Mouse (Mus musculus) intestine, embryonic 15.5 days (tissue): ENCODE measurements at regions not wholly inside any gene's neighbourhood (a gene's known extent, or its start where the extent isn't known, plus 50 kb on each side); places are given as distances from the start of the nearest gene placed in this dataset.

Source experiments
- ATAC-seq: fragments of 200-750 bp; cut with Nextera tagmentation; 2 replicates; pipeline ENCODE4 v1.8.0; 2017; ENCODE audit warnings: moderate TSS enrichment, moderate library complexity
- H3K27ac ChIP-seq: fragments of 300-500 bp; sonication (generic); 2 replicates; pipeline ENCODE4 v1.5.1; 2015; ENCODE audit warnings: mild to moderate bottlenecking, inconsistent platforms
- H3K27me3 ChIP-seq: fragments of 300-500 bp; sonication (generic); replicated peaks from 2 replicates; pipeline ENCODE4 v1.6.1; 2015; ENCODE audit warnings: inconsistent platforms
- H3K36me3 ChIP-seq: fragments of 300-500 bp; sonication (generic); 2 replicates; pipeline ENCODE4 v1.6.1; 2015; ENCODE audit warnings: inconsistent platforms
- H3K4me1 ChIP-seq: fragments of 300-500 bp; sonication (generic); replicated peaks from 2 replicates; pipeline ENCODE4 v1.6.1; 2015; ENCODE audit warnings: inconsistent platforms
- H3K4me2 ChIP-seq: fragments of 300-500 bp; sonication (generic); replicated peaks from 2 replicates; pipeline ENCODE4 v1.6.1; 2015; ENCODE audit warnings: mild to moderate bottlenecking, inconsistent platforms
- H3K4me3 ChIP-seq: fragments of 300-500 bp; sonication (generic); replicated peaks from 2 replicates; pipeline ENCODE4 v1.5.1; 2015; ENCODE audit warnings: inconsistent platforms
- H3K9ac ChIP-seq: fragments of 300-500 bp; sonication (generic); 2 replicates; pipeline ENCODE4 v1.6.1; 2015; ENCODE audit warnings: inconsistent platforms
- H3K9me3 ChIP-seq: fragments of 300-500 bp; sonication (generic); 2 replicates; pipeline ENCODE4 v1.6.1; 2016; ENCODE audit warnings: inconsistent platforms
- WGBS: fragments of 180-500 bp; shearing (Covaris S2); methylation state at CpG from one replicate; pipeline ENCODE4 v1.1.7; 2015; 5-methylcytosine and 5-hydroxymethylcytosine counted together

DNA sequence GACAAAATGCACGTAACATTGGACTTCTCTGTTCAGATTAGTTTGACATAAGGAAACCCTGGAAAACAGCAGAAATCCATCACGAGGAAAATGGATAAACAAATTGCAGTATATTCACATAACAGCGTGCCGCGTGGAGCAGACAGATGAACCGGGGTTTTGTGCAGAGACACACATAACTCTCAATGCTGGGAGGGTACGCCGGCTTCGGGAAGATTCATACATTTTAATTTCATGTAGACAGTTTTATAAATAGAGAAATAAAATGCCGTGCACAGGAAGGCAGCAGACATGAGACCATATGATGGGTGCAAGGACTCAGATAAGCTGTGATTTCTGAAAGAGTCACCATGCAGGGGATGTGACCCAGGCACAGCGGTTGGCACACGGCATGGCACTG is 489.9 kb upstream of the Fam19a5 start:
- ATAC-seq, result no peak
- Histone ChIP-seq H3K4me1 (no peaks in the 10 kb centered on the region), H3K4me2 (no peak overlapping the region), H3K9me3 (no peaks in the 10 kb centered on the region), H3K36me3 (no peaks in the 10 kb centered on the region), H3K27ac (no peak overlapping the region), H3K4me3 (no peak overlapping the region), H3K27me3 (no peaks in the 10 kb centered on the region), H3K9ac (no peak overlapping the region)
- WGBS, result 65% methylated on average over 12 of the region's 12 CpGs

DNA sequence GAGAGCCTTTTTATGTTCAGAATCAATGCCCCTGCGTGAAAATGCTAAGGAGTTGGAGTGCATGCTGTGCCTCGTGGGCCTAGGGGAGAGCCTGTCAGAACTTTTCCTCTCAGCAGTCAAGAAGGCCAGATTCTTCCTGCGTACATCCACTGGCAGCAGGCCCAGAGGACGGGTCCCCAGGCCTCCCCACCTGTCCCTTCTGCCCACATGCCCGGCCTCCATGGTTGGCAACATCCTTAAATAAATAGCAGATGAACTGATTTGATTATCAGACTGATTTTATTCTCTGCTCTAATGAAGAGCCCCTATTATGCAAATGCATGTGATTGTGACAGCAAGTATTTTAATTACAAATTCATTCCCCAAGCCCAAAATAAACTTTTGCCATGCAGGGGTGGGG is 479.2 kb upstream of the Fam19a5 start:
- no peak overlapping the region for H3K4me2 ChIP-seq
- H3K4me3 ChIP-seq, result no peak overlapping the region
- no peak overlapping the region for H3K9ac ChIP-seq
- no peak overlapping the region for H3K27ac ChIP-seq
- ATAC-seq, result no peak
- H3K27me3 ChIP-seq, result no peaks in the 10 kb centered on the region
- H3K4me1 ChIP-seq, result no peaks in the 10 kb centered on the region
- H3K36me3 ChIP-seq, result no peaks in the 10 kb centered on the region
- no peaks in the 10 kb centered on the region for H3K9me3 ChIP-seq
- WGBS, result 68% methylated on average over 5 of the region's 5 CpGs

- no peaks in the 10 kb centered on the region for H3K4me1 ChIP-seq
- 70% methylated on average over 13 of the region's 13 CpGs for WGBS
- no peaks in the 10 kb centered on the region for H3K36me3 ChIP-seq
- no peaks in the 10 kb centered on the region for H3K9me3 ChIP-seq
- H3K4me3 ChIP-seq, result no peak overlapping the region
- no peak overlapping the region for H3K4me2 ChIP-seq
- no peak for ATAC-seq
- no peaks in the 10 kb centered on the region for H3K27me3 ChIP-seq
- H3K27ac ChIP-seq, result no peak overlapping the region
- no peak overlapping the region for H3K9ac ChIP-seq
Measured at GRCm38 (mm10) chr15:87068261-87068660, 475.8 kb upstream of the Fam19a5 start.

GRCm38 (mm10) chr15:87074559-87074958 is 469.5 kb upstream of the Fam19a5 start:
- no peaks in the 10 kb centered on the region for H3K9me3 ChIP-seq
- no peak overlapping the region for H3K4me3 ChIP-seq
- H3K4me1 ChIP-seq, result no peaks in the 10 kb centered on the region
- WGBS, result 75% methylated on average over 11 of the region's 11 CpGs
- H3K4me2 ChIP-seq, result no peak overlapping the region
- no peak overlapping the region for H3K27ac ChIP-seq
- no peak for ATAC-seq
- H3K9ac ChIP-seq, result no peak overlapping the region
- no peaks in the 10 kb centered on the region for H3K36me3 ChIP-seq
- no peaks in the 10 kb centered on the region for H3K27me3 ChIP-seq

DNA sequence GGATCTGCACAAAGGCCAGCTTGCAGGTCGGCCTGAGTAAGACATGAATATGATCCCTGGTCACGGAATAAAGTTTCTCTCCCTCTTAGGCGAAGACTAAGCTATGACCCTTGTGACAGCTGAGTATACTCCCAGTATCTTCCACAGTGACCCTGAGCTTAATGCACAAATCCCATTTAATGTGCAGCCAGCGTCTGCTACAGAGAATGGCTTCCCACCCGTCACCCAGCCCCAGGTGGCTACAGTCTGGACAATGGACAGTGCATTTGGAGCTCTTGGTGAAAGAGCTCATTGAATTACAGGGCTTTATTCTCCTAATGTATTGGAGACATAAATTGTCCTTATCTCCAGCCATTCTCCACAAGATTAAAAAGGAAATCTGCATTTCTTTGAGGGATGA is 454.3 kb upstream of the Fam19a5 start:
- ATAC-seq, result no peak
- Histone ChIP-seq H3K4me1 (no peaks in the 10 kb centered on the region), H3K27ac (no peak overlapping the region), H3K36me3 (no peaks in the 10 kb centered on the region), H3K4me2 (no peak overlapping the region), H3K9ac (no peak overlapping the region), H3K27me3 (no peaks in the 10 kb centered on the region), H3K4me3 (no peak overlapping the region), H3K9me3 (no peaks in the 10 kb centered on the region)
- WGBS, result 77% methylated on average over 5 of the region's 5 CpGs

DNA sequence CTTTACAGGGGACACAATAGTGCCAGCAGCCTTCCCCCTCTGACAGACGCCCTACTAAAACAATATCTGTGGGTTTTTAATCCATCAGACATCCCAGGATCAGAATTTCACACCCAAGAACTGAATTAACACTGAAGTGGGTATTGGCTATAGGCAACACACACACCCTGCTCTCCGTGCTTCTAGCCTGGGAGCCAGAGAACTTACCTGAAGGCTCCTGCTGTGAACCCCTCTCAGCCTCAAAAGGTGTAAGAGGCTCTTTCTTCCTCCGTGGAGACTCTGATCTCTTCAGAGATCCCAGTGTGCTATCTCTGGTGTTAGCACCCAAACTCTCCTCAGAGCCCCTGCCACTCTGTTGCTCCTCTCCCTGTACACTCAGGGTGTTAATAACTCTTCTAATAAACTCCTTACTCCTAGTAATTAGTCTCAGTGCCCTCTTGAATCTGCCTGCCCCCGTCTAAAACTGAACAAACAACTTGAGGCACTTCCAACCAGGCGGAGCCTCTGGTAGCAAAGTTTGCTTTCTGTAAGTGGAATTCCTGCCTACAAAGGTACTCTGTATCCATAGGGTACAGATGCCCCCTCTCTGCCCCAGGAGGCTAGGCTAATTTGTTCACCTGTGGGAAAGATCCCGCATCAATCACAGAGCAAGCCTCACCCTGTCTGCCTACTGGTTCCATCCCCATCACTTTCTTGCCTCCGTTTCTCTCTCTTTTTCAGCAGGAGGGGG is 452.9 kb upstream of the Fam19a5 start:
- no peak for ATAC-seq
- no peak overlapping the region for H3K4me3 ChIP-seq
- WGBS, result 44% methylated on average over 7 of the region's 7 CpGs

DNA sequence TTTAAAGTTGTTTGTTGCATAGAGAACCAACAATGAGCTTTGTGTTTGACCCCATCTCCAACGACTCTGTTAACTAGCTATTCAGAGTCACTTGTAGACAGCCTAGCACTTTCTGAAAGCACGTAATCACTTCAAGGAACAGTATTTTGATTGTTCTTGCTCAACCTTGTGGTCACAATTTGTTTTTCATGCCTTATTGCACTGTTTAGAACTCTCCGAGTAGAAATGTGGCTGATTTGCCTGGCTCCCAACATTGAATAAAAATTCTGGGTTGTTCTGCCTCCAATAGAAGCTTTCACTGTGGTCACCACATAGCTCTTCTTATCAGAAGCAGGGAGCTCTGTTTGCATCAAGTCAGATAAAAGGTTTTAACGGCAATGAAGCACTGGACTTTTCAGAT is 446.9 kb upstream of the Fam19a5 start:
- 75% methylated on average over 4 of the region's 4 CpGs for WGBS
- H3K27ac ChIP-seq, result no peak overlapping the region
- no peaks in the 10 kb centered on the region for H3K9me3 ChIP-seq
- ATAC-seq, result no peak
- no peak overlapping the region for H3K4me3 ChIP-seq
- H3K4me1 ChIP-seq, result no peaks in the 10 kb centered on the region
- H3K27me3 ChIP-seq, result no peaks in the 10 kb centered on the region
- H3K9ac ChIP-seq, result no peak overlapping the region
- no peak overlapping the region for H3K4me2 ChIP-seq
- no peaks in the 10 kb centered on the region for H3K36me3 ChIP-seq

More for the DNA sequence above, 452.9 kb upstream of the Fam19a5 start:
- no peaks in the 10 kb centered on the region for H3K4me1 ChIP-seq
- H3K9me3 ChIP-seq, result no peaks in the 10 kb centered on the region
- H3K27me3 ChIP-seq, result no peaks in the 10 kb centered on the region
- H3K4me2 ChIP-seq, result no peak overlapping the region
- no peak overlapping the region for H3K27ac ChIP-seq
- no peaks in the 10 kb centered on the region for H3K36me3 ChIP-seq
- H3K9ac ChIP-seq, result no peak overlapping the region

DNA sequence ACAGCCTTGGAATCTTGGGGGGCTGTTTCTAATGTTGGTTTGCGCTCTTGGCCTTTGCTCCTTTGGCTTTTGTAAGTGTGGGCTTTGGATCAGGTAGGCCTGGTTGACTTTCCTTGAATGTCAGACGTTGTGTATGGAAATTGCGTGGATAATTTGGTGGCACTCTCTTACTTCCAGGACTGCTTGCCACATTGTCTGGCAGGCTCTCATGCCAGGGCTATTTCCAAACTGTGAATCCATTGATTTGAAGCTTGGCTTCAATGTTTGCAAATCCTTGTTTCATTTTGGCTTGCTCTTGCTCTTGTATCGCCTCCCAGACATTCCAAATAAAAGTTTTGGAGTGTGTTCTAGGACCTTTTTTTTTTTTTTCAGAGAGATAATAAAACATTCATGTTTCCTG is 443.0 kb upstream of the Fam19a5 start:
- Histone ChIP-seq H3K36me3 (no peaks in the 10 kb centered on the region), H3K9ac (no peak overlapping the region), H3K27ac (no peak overlapping the region), H3K27me3 (no peaks in the 10 kb centered on the region), H3K4me3 (no peak overlapping the region), H3K4me2 (no peak overlapping the region), H3K9me3 (no peaks in the 10 kb centered on the region), H3K4me1 (no peaks in the 10 kb centered on the region)
- WGBS, result 85% methylated on average over 4 of the region's 4 CpGs
- no peak for ATAC-seq

- no peak overlapping the region for H3K4me3 ChIP-seq
- H3K9ac ChIP-seq, result no peak overlapping the region
- ATAC-seq, result no peak
- no peaks in the 10 kb centered on the region for H3K36me3 ChIP-seq
- no peak overlapping the region for H3K27ac ChIP-seq
- H3K4me1 ChIP-seq, result no peaks in the 10 kb centered on the region
- no peaks in the 10 kb centered on the region for H3K27me3 ChIP-seq
- 83% methylated on average over 4 of the region's 4 CpGs for WGBS
- no peak overlapping the region for H3K4me2 ChIP-seq
- no peaks in the 10 kb centered on the region for H3K9me3 ChIP-seq
Measured at GRCm38 (mm10) chr15:87102211-87102610, 441.9 kb upstream of the Fam19a5 start.

- Histone ChIP-seq H3K4me1 (no peaks in the 10 kb centered on the region), H3K4me3 (no peak overlapping the region), H3K9me3 (no peaks in the 10 kb centered on the region), H3K27me3 (no peaks in the 10 kb centered on the region), H3K27ac (no peak overlapping the region), H3K4me2 (no peak overlapping the region), H3K9ac (no peak overlapping the region), H3K36me3 (no peaks in the 10 kb centered on the region)
- 88% methylated on average over 8 of the region's 8 CpGs for WGBS
- ATAC-seq, result no peak
Measured at GRCm38 (mm10) chr15:87105951-87106350, 438.1 kb upstream of the Fam19a5 start.

GRCm38 (mm10) chr15:87107701-87108100 is 436.4 kb upstream of the Fam19a5 start:
- Histone ChIP-seq H3K4me1 (no peaks in the 10 kb centered on the region), H3K36me3 (no peaks in the 10 kb centered on the region), H3K9ac (no peak overlapping the region), H3K27me3 (no peaks in the 10 kb centered on the region), H3K27ac (no peak overlapping the region), H3K4me2 (no peak overlapping the region), H3K4me3 (no peak overlapping the region), H3K9me3 (no peaks in the 10 kb centered on the region)
- 72% methylated on average over 4 of the region's 4 CpGs for WGBS
- no peak for ATAC-seq

- no peak for ATAC-seq
- H3K9ac ChIP-seq, result no peak overlapping the region
- WGBS, result 82% methylated on average over 7 of the region's 7 CpGs
Measured at GRCm38 (mm10) chr15:87108411-87108810, 435.7 kb upstream of the Fam19a5 start.

GRCm38 (mm10) chr15:87122656-87123055 is 421.4 kb upstream of the Fam19a5 start:
- no peak for ATAC-seq
- Histone ChIP-seq H3K9me3 (no peaks in the 10 kb centered on the region), H3K27me3 (no peaks in the 10 kb centered on the region), H3K9ac (no peak overlapping the region), H3K4me3 (no peak overlapping the region), H3K4me1 (no peaks in the 10 kb centered on the region), H3K27ac (no peak overlapping the region), H3K36me3 (no peaks in the 10 kb centered on the region), H3K4me2 (no peak overlapping the region)
- 17% methylated on average over 4 of the region's 4 CpGs for WGBS

More at GRCm38 (mm10) chr15:87108411-87108810, 435.7 kb upstream of the Fam19a5 start:
- Histone ChIP-seq H3K4me2 (no peak overlapping the region), H3K27me3 (no peaks in the 10 kb centered on the region), H3K27ac (no peak overlapping the region), H3K9me3 (no peaks in the 10 kb centered on the region), H3K36me3 (no peaks in the 10 kb centered on the region), H3K4me1 (no peaks in the 10 kb centered on the region), H3K4me3 (no peak overlapping the region)
